Mouse (Mus musculus): ENCODE results near the gene Snca.

DNA sequence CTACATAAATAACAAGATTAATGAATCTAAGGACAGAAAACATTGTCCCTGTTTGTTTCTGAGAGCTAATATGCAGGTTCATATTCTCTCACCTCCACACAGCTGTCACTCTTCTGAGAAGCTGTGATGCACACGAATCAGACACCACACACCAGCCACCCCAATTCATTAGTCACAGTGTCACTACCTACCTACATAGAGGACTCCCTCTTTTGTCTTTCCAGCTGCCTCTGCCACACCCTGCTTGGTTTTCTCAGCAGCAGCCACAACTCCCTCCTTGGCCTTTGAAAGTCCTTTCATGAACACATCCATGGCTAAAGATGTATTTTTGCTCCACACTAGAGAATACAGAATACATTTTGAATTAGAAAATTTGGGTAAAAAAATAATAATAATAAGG is 2.4 kb downstream of the Snca start:
- no peak for TF ChIP-seq EP300 (IDR thresholded peaks at IDR 0.05; ENCODE audit: low read depth)
- no peak for TF ChIP-seq CTCF (IDR thresholded peaks at IDR 0.05; ENCODE audit: low read depth)

Measured in heart, postnatal 0 days (tissue).